Mouse (Mus musculus): ENCODE data around the gene Tsc22d4.
A peak's percentile ranks its signal among the peaks of the same experiment; 100 is the strongest.

Tsc22d4 gene

GRCm38 (mm10) chr5:137764609-137765340, 19.2 kb downstream of the Tsc22d4 start:
- no peak for DNase-seq (ENCODE audit: low read depth, low spot score)

- no peak for DNase-seq (ENCODE audit: low read depth, low spot score)
Measured at GRCm38 (mm10) chr5:137766270-137766669, 20.7 kb downstream of the Tsc22d4 start.

- DNase-seq (ENCODE audit: low read depth, low spot score) = no peak
Measured at GRCm38 (mm10) chr5:137768475-137768874, 22.9 kb downstream of the Tsc22d4 start.

GRCm38 (mm10) chr5:137770709-137771108, 25.2 kb downstream of the Tsc22d4 start:
- DNase-seq (ENCODE audit: low read depth, low spot score) = peak; percentile 71

- DNase-seq (ENCODE audit: low read depth, low spot score) = no peak
Measured at GRCm38 (mm10) chr5:137772755-137773154, 27.2 kb downstream of the Tsc22d4 start.

GRCm38 (mm10) chr5:137775587-137776290, 30.2 kb downstream of the Tsc22d4 start:
- DNase-seq (ENCODE audit: low read depth, low spot score) = no peak

- no peak for DNase-seq (ENCODE audit: low read depth, low spot score)
Measured at GRCm38 (mm10) chr5:137776408-137776918, 30.9 kb downstream of the Tsc22d4 start.

- no peak for DNase-seq (ENCODE audit: low read depth, low spot score)
Measured at GRCm38 (mm10) chr5:137777267-137777845, 31.8 kb downstream of the Tsc22d4 start.

- DNase-seq (ENCODE audit: low read depth, low spot score) = peak; percentile 97
Measured at GRCm38 (mm10) chr5:137778635-137779034, 33.1 kb downstream of the Tsc22d4 start, which contains the start of gene Ppp1r35. Gene Ppp1r35, plus strand, starts transcription at chr5:137778849.

- DNase-seq (ENCODE audit: low read depth, low spot score) = no peak
Measured at GRCm38 (mm10) chr5:137779053-137779933, 33.8 kb downstream of the Tsc22d4 start.

GRCm38 (mm10) chr5:137781661-137782060, 36.1 kb downstream of the Tsc22d4 start:
- DNase-seq (ENCODE audit: low read depth, low spot score) = no peak

GRCm38 (mm10) chr5:137782776-137783522, 37.4 kb downstream of the Tsc22d4 start:
- no peak for DNase-seq (ENCODE audit: low read depth, low spot score)

- DNase-seq (ENCODE audit: low read depth, low spot score) = no peak
Measured at GRCm38 (mm10) chr5:137783901-137784540, 38.5 kb downstream of the Tsc22d4 start.

- DNase-seq (ENCODE audit: low read depth, low spot score) = no peak
Measured at GRCm38 (mm10) chr5:137784546-137784945, 39.0 kb downstream of the Tsc22d4 start.

GRCm38 (mm10) chr5:137785164-137786031, 39.9 kb downstream of the Tsc22d4 start:
- DNase-seq (ENCODE audit: low read depth, low spot score) = no peak

- peak; percentile 100 for DNase-seq (ENCODE audit: low read depth, low spot score)
Measured at GRCm38 (mm10) chr5:137786109-137786942, 40.8 kb downstream of the Tsc22d4 start.

GRCm38 (mm10) chr5:137787151-137787928, 41.8 kb downstream of the Tsc22d4 start, which contains the start of the genes Mepce and Zcwpw1:
Gene Mepce, minus strand, starts transcription at chr5:137787655.
Gene Zcwpw1, plus strand, starts transcription at chr5:137787798.
- DNase-seq (ENCODE audit: low read depth, low spot score) = peak; percentile 99

Measured in forelimb bud, embryonic 11.5 days (tissue).